Mouse (Mus musculus): ENCODE data around the gene Fgr. TPM values are rescaled to one million over a fixed set of nuclear protein-coding genes. Genes with fewer than 3 reads are reported as not detected.

The Fgr gene
- polyA plus RNA-seq, 1 experiment from 2014 or later = 0.15 TPM

- no peak overlapping the region for H3K27ac ChIP-seq (replicated peaks)
- 0 out of 2 replicates have a peak, but pooled peaks cover 2% of the 10 kb centered on the region for H3K4me1 ChIP-seq (replicated peaks; ENCODE audit: control insufficient read depth, insufficient read depth)
- no peaks in the 10 kb centered on the region for H3K36me3 ChIP-seq (ENCODE audit: control insufficient read depth, insufficient read depth, low read length)
- ATAC-seq (ENCODE audit: low FRiP score, low TSS enrichment) = no peak
- WGBS = 66% methylated on average over 3 of the region's 3 CpGs
- no peak for TF ChIP-seq CTCF (IDR thresholded peaks at IDR 0.05; ENCODE audit: low read depth)
- no peak overlapping the region for H3K4me2 ChIP-seq (replicated peaks; ENCODE audit: low read depth)
- no peak for DNase-seq (ENCODE audit: low spot score)
- H3K9me3 ChIP-seq (ENCODE audit: control insufficient read depth, low read length) = no peaks in the 10 kb centered on the region
- no peak overlapping the region for H3K4me3 ChIP-seq (ENCODE audit: low read depth, low read length)
- H3K9ac ChIP-seq (ENCODE audit: low read length) = no peak overlapping the region
- no peaks in the 10 kb centered on the region; the same call in 1 of the 2 replicates for H3K27me3 ChIP-seq (ENCODE audit: control insufficient read depth, insufficient read depth, low read length)
Observed at GRCm38 (mm10) chr4:132975791-132976190, 1.9 kb downstream of the Fgr start.

GRCm38 (mm10) chr4:132976729-132977128, 2.8 kb downstream of the Fgr start:
- H3K9ac ChIP-seq (ENCODE audit: low read length) = no peak overlapping the region
- H3K4me2 ChIP-seq (replicated peaks; ENCODE audit: low read depth) = no peak overlapping the region
- no peaks in the 10 kb centered on the region for H3K9me3 ChIP-seq (ENCODE audit: control insufficient read depth, low read length)
- 59% methylated on average over 6 of the region's 6 CpGs for WGBS
- H3K4me3 ChIP-seq (ENCODE audit: low read depth, low read length) = no peak overlapping the region
- no peak overlapping the region for H3K27ac ChIP-seq (replicated peaks)
- no peak for DNase-seq (ENCODE audit: low spot score)
- TF ChIP-seq EP300 (optimal IDR thresholded peaks at IDR 0.05) (no peak), CTCF (IDR thresholded peaks at IDR 0.05; ENCODE audit: low read depth) (no peak)
- H3K27me3 ChIP-seq (ENCODE audit: control insufficient read depth, insufficient read depth, low read length) = no peaks in the 10 kb centered on the region; the same call in 1 of the 2 replicates
- no peak for ATAC-seq (ENCODE audit: low FRiP score, low TSS enrichment)
- no peaks in the 10 kb centered on the region for H3K36me3 ChIP-seq (ENCODE audit: control insufficient read depth, insufficient read depth, low read length)
- 0 out of 2 replicates have a peak, but pooled peaks cover 2% of the 10 kb centered on the region for H3K4me1 ChIP-seq (replicated peaks; ENCODE audit: control insufficient read depth, insufficient read depth)

GRCm38 (mm10) chr4:132977597-132977996, 3.7 kb downstream of the Fgr start:
- Histone ChIP-seq H3K4me3 (ENCODE audit: low read depth, low read length) (no peak overlapping the region), H3K4me1 (replicated peaks; ENCODE audit: control insufficient read depth, insufficient read depth) (0 out of 2 replicates have a peak, but pooled peaks cover 2% of the 10 kb centered on the region), H3K9me3 (ENCODE audit: control insufficient read depth, low read length) (no peaks in the 10 kb centered on the region), H3K27me3 (ENCODE audit: control insufficient read depth, insufficient read depth, low read length) (no peaks in the 10 kb centered on the region; the same call in 1 of the 2 replicates), H3K36me3 (ENCODE audit: control insufficient read depth, insufficient read depth, low read length) (no peaks in the 10 kb centered on the region), H3K4me2 (replicated peaks; ENCODE audit: low read depth) (no peak overlapping the region), H3K9ac (ENCODE audit: low read length) (no peak overlapping the region), H3K27ac (replicated peaks) (no peak overlapping the region)
- DNase-seq (ENCODE audit: low spot score) (no peak), ATAC-seq (ENCODE audit: low FRiP score, low TSS enrichment) (no peak)
- WGBS = 41% methylated on average over 5 of the region's 5 CpGs
- TF ChIP-seq EP300 (optimal IDR thresholded peaks at IDR 0.05) (no peak), CTCF (IDR thresholded peaks at IDR 0.05; ENCODE audit: low read depth) (no peak)

DNA sequence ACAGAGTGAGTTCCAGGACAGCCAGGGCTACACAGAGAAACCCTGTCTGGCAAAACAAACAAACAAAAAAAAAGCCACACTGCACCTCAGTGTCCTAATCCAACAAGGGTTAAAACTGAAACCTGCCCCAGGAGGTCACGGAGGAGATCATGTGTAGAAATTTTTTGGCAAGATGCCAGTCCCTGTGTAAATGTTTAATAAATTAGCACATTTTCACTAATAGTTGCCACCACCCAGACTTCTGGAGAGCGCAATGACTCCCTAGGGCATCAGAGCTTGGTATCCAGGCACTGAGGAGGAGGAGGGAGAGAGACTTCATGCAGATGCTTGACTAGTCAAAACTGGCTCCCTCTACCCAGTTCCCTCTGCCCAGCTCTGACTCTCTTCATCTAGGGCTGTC, 5.3 kb downstream of the Fgr start:
- Histone ChIP-seq H3K27me3 (ENCODE audit: control insufficient read depth, insufficient read depth, low read length) (no peaks in the 10 kb centered on the region; the same call in 1 of the 2 replicates), H3K27ac (replicated peaks) (no peak overlapping the region), H3K4me3 (ENCODE audit: low read depth, low read length) (no peak overlapping the region), H3K9ac (ENCODE audit: low read length) (no peak overlapping the region), H3K4me1 (replicated peaks; ENCODE audit: control insufficient read depth, insufficient read depth) (0 out of 2 replicates have a peak, but pooled peaks cover 2% of the 10 kb centered on the region), H3K36me3 (ENCODE audit: control insufficient read depth, insufficient read depth, low read length) (no peaks in the 10 kb centered on the region), H3K4me2 (replicated peaks; ENCODE audit: low read depth) (no peak overlapping the region), H3K9me3 (ENCODE audit: control insufficient read depth, low read length) (no peaks in the 10 kb centered on the region)
- DNase-seq (ENCODE audit: low spot score) = no peak
- TF ChIP-seq EP300 (optimal IDR thresholded peaks at IDR 0.05) = no peak
- TF ChIP-seq CTCF (IDR thresholded peaks at IDR 0.05; ENCODE audit: low read depth) = no peak
- no peak for ATAC-seq (ENCODE audit: low FRiP score, low TSS enrichment)
- WGBS = 15% methylated on average over 2 of the region's 2 CpGs

GRCm38 (mm10) chr4:132981621-132982020, 7.7 kb downstream of the Fgr start:
- Histone ChIP-seq H3K36me3 (ENCODE audit: control insufficient read depth, insufficient read depth, low read length) (no peaks in the 10 kb centered on the region), H3K27ac (replicated peaks) (no peak overlapping the region), H3K4me3 (ENCODE audit: low read depth, low read length) (no peak overlapping the region), H3K9ac (ENCODE audit: low read length) (no peak overlapping the region), H3K9me3 (ENCODE audit: control insufficient read depth, low read length) (no peaks in the 10 kb centered on the region), H3K4me1 (replicated peaks; ENCODE audit: control insufficient read depth, insufficient read depth) (no peaks in the 10 kb centered on the region), H3K27me3 (ENCODE audit: control insufficient read depth, insufficient read depth, low read length) (no peaks in the 10 kb centered on the region), H3K4me2 (replicated peaks; ENCODE audit: low read depth) (no peak overlapping the region)
- DNase-seq (ENCODE audit: low spot score) (no peak), ATAC-seq (ENCODE audit: low FRiP score, low TSS enrichment) (no peak)
- no peak for TF ChIP-seq EP300 (optimal IDR thresholded peaks at IDR 0.05)
- no peak for TF ChIP-seq CTCF (IDR thresholded peaks at IDR 0.05; ENCODE audit: low read depth)
- 75% methylated on average over 6 of the region's 6 CpGs for WGBS

DNA sequence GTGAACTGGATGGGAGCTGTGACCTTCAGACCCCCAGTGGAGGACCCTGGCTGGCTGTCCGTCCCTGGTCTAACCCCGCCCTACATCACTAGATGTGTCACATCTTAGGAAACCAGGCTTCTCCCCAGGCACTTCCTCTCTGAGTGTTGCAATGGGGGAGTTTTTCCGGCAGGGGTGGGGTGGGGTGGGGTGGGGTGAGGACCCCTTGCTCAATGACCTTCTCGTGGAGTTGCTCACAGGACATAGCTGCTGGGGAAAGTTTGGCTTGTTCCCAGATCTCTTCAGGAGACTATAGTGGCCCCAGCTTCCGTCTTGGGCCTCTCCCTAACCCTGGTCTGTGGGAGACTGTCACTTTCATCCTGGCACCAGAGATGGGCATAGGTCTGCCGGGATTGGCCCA, 9.1 kb downstream of the Fgr start:
- no peaks in the 10 kb centered on the region for H3K36me3 ChIP-seq (ENCODE audit: control insufficient read depth, insufficient read depth, low read length)
- H3K27me3 ChIP-seq (ENCODE audit: control insufficient read depth, insufficient read depth, low read length) = no peaks in the 10 kb centered on the region
- H3K4me3 ChIP-seq (ENCODE audit: low read depth, low read length) = no peak overlapping the region
- H3K9me3 ChIP-seq (ENCODE audit: control insufficient read depth, low read length) = no peaks in the 10 kb centered on the region
- 63% methylated on average over 6 of the region's 6 CpGs for WGBS
- no peak overlapping the region for H3K4me2 ChIP-seq (replicated peaks; ENCODE audit: low read depth)
- TF ChIP-seq CTCF (IDR thresholded peaks at IDR 0.05; ENCODE audit: low read depth) (no peak), EP300 (optimal IDR thresholded peaks at IDR 0.05) (no peak)
- ATAC-seq (ENCODE audit: low FRiP score, low TSS enrichment) = no peak; the same call in 1 of the 2 replicates
- H3K4me1 ChIP-seq (replicated peaks; ENCODE audit: control insufficient read depth, insufficient read depth) = no peaks in the 10 kb centered on the region
- H3K27ac ChIP-seq (replicated peaks) = no peak overlapping the region
- DNase-seq (ENCODE audit: low spot score) = no peak
- no peak overlapping the region for H3K9ac ChIP-seq (ENCODE audit: low read length)
